ENCODE assay signal across 8 mouse cellular contexts in genomic region chr9:109038901-109039364, GRCm38 (mm10). TPM values are rescaled to one million over a fixed set of nuclear protein-coding genes. Genes with fewer than 3 reads are reported as not detected.
A peak's percentile ranks its signal among the peaks of the same experiment; 100 is the strongest.
DNase-seq lines count a peak whose midpoint lies in the region; ATAC-seq and TF ChIP-seq lines count a peak whose summit lies in the region.

No protein-coding gene starts in this region.

- TF ChIP-seq EP300 in liver, postnatal 0 days (IDR thresholded peaks at IDR 0.05; ENCODE audit: low read depth), result no peak

- peak; percentile 30; the same call in 1 of the 2 replicates for ATAC-seq in intestine, embryonic 14.5 days (replicated peaks; ENCODE audit: low FRiP score, low TSS enrichment, low read depth)
- ATAC-seq in liver, postnatal 0 days, result peak; percentile 75
- ATAC-seq in neural tube, embryonic 15.5 days (ENCODE audit: low FRiP score), result 0 out of 2 replicates have a peak, but pooled peaks have one; percentile 31

- peak overlapping the region; percentile 77 for H3K4me2 ChIP-seq in intestine, embryonic 14.5 days (ENCODE audit: low read length)
- peak overlapping the region; percentile 69 for H3K4me2 ChIP-seq in liver, postnatal 0 days (ENCODE audit: low read depth, low read length)
- H3K4me2 ChIP-seq in neural tube, embryonic 15.5 days, result peak overlapping the region; percentile 93

- DNase-seq in ovary, postnatal 36 days (ENCODE audit: low spot score), result peak; percentile 45
- no peak for DNase-seq in ovary, postnatal 10 days (ENCODE audit: low spot score)
- DNase-seq in cerebellum, postnatal 10 days, result peak; percentile 69 to 77
- DNase-seq in gastrocnemius, postnatal 36 days, result peak; percentile 61 to 62
- DNase-seq in intestine, embryonic 14.5 days (ENCODE audit: low spot score), result no peak
- peak; percentile 27 for DNase-seq in liver, postnatal 0 days
- DNase-seq in layer of hippocampus, postnatal 36 days, result no peak

- H3K27ac ChIP-seq in intestine, embryonic 14.5 days (ENCODE audit: low read depth), result peak overlapping the region; percentile 66
- H3K27ac ChIP-seq in liver, postnatal 0 days (ENCODE audit: low read depth), result peak overlapping the region; percentile 83
- peak overlapping the region; percentile 43; the same call in 1 of the 2 replicates for H3K27ac ChIP-seq in neural tube, embryonic 15.5 days (replicated peaks)

- peaks cover 21% of the 10 kb centered on the region for H3K4me1 ChIP-seq in intestine, embryonic 14.5 days (replicated peaks; ENCODE audit: control insufficient read depth, insufficient read depth, low read length)
- peaks cover 24% of the 10 kb centered on the region for H3K4me1 ChIP-seq in liver, postnatal 0 days (ENCODE audit: insufficient read depth)
- H3K4me1 ChIP-seq in neural tube, embryonic 15.5 days, result peaks cover 24% of the 10 kb centered on the region

- TF ChIP-seq CTCF in liver, postnatal 0 days (IDR thresholded peaks at IDR 0.05; ENCODE audit: low read depth), result no peak

- no peaks in the 10 kb centered on the region for H3K27me3 ChIP-seq in intestine, embryonic 14.5 days (replicated peaks; ENCODE audit: control insufficient read depth, insufficient read depth, low read length)
- H3K27me3 ChIP-seq in liver, postnatal 0 days (ENCODE audit: insufficient read depth, low read length), result no peaks in the 10 kb centered on the region
- H3K27me3 ChIP-seq in neural tube, embryonic 15.5 days (replicated peaks), result no peaks in the 10 kb centered on the region

- H3K9me3 ChIP-seq in intestine, embryonic 14.5 days (ENCODE audit: control insufficient read depth, low read length), result no peaks in the 10 kb centered on the region
- no peaks in the 10 kb centered on the region for H3K9me3 ChIP-seq in liver, postnatal 0 days (ENCODE audit: low read length)
- no peaks in the 10 kb centered on the region for H3K9me3 ChIP-seq in neural tube, embryonic 15.5 days (replicated peaks)

- intact Hi-C loops in gastrocnemius, postnatal 36 days (cut with DNase I), result no loop called here

- H3K36me3 ChIP-seq in intestine, embryonic 14.5 days (ENCODE audit: control insufficient read depth, insufficient read depth, low read length), result no peaks in the 10 kb centered on the region
- H3K36me3 ChIP-seq in liver, postnatal 0 days (replicated peaks; ENCODE audit: insufficient read depth, low read length), result no peaks in the 10 kb centered on the region
- H3K36me3 ChIP-seq in neural tube, embryonic 15.5 days, result no peaks in the 10 kb centered on the region

- 16% methylated on average over 8 of the region's 8 CpGs for WGBS in intestine, embryonic 14.5 days
- 18% methylated on average over 8 of the region's 8 CpGs for WGBS in liver, postnatal 0 days (ENCODE audit: insufficient replicate concordance)
- WGBS in neural tube, embryonic 15.5 days, result 19% methylated on average over 8 of the region's 8 CpGs

- H3K4me3 ChIP-seq in intestine, embryonic 14.5 days (ENCODE audit: low read depth, low read length), result peak overlapping the region; percentile 65
- peak overlapping the region; percentile 52 for H3K4me3 ChIP-seq in liver, postnatal 0 days (ENCODE audit: low read depth, low read length)
- H3K4me3 ChIP-seq in neural tube, embryonic 15.5 days (replicated peaks), result peak overlapping the region; percentile 59

- peak overlapping the region; percentile 62 for H3K9ac ChIP-seq in intestine, embryonic 14.5 days (ENCODE audit: low read length)
- peak overlapping the region; percentile 61 for H3K9ac ChIP-seq in liver, postnatal 0 days (replicated peaks)
- peak overlapping the region; percentile 61 for H3K9ac ChIP-seq in neural tube, embryonic 15.5 days (replicated peaks)

RNA-seq across cellular contexts. Expression of gene Shisa5, which starts 0.6 kb away (rescaled TPM):
- 10 to 100 TPM; 11.9 to 13.4 TPM for total RNA-seq in gastrocnemius, postnatal 36 days (2021)
- polyA plus RNA-seq in intestine, embryonic 14.5 days (2014; fragmentation: Nextera tagmentation; extraction: Ambion mirVana), result 80.8 and 85.8 TPM in 2 replicates
- polyA plus RNA-seq in liver, postnatal 0 days (2015; fragmentation: Nextera tagmentation; extraction: Ambion mirVana), result 34.1 and 35.0 TPM in 2 replicates
- 78.4 and 93.0 TPM in 2 replicates for polyA plus RNA-seq in neural tube, embryonic 15.5 days (2015; fragmentation: Nextera tagmentation; extraction: Ambion mirVana)
- 10 to 100 TPM; 40.4 to 48.9 TPM for total RNA-seq in layer of hippocampus, postnatal 36 days (2021)

RNA-seq across cellular contexts. Expression of gene Trex1, which starts 20.6 kb away (rescaled TPM):
- total RNA-seq in gastrocnemius, postnatal 36 days (2021), result 10 to 100 TPM; 11.6 to 11.8 TPM
- 12.8 and 13.8 TPM in 2 replicates for polyA plus RNA-seq in intestine, embryonic 14.5 days (2014; fragmentation: Nextera tagmentation; extraction: Ambion mirVana)
- polyA plus RNA-seq in liver, postnatal 0 days (2015; fragmentation: Nextera tagmentation; extraction: Ambion mirVana), result 13.3 and 14.3 TPM in 2 replicates
- 13.9 and 15.6 TPM in 2 replicates for polyA plus RNA-seq in neural tube, embryonic 15.5 days (2015; fragmentation: Nextera tagmentation; extraction: Ambion mirVana)
- total RNA-seq in layer of hippocampus, postnatal 36 days (2021), result 10 to 100 TPM; 15.6 to 17.2 TPM

RNA-seq across cellular contexts. Expression of gene Atrip, which starts 35.0 kb away (rescaled TPM):
- 1 to 10 TPM; 7.8 to 8.3 TPM for total RNA-seq in gastrocnemius, postnatal 36 days (2021)
- polyA plus RNA-seq in intestine, embryonic 14.5 days (2014; fragmentation: Nextera tagmentation; extraction: Ambion mirVana), result 27.7 and 28.2 TPM in 2 replicates
- 6.1 and 6.7 TPM in 2 replicates for polyA plus RNA-seq in liver, postnatal 0 days (2015; fragmentation: Nextera tagmentation; extraction: Ambion mirVana)
- 32.8 TPM in 2 replicates for polyA plus RNA-seq in neural tube, embryonic 15.5 days (2015; fragmentation: Nextera tagmentation; extraction: Ambion mirVana)
- total RNA-seq in layer of hippocampus, postnatal 36 days (2021), result 10 to 100 TPM; 28.1 to 31.0 TPM

RNA-seq across cellular contexts. Expression of gene Ccdc51, which starts 43.4 kb away (rescaled TPM):
- total RNA-seq in gastrocnemius, postnatal 36 days (2021), result 1 to 10 TPM; 5.9 to 6.6 TPM
- polyA plus RNA-seq in intestine, embryonic 14.5 days (2014; fragmentation: Nextera tagmentation; extraction: Ambion mirVana), result 12.9 and 14.5 TPM in 2 replicates
- polyA plus RNA-seq in liver, postnatal 0 days (2015; fragmentation: Nextera tagmentation; extraction: Ambion mirVana), result 8.9 and 9.1 TPM in 2 replicates
- 12.2 and 13.7 TPM in 2 replicates for polyA plus RNA-seq in neural tube, embryonic 15.5 days (2015; fragmentation: Nextera tagmentation; extraction: Ambion mirVana)
- 1 to 10 TPM; 8.5 to 9.1 TPM for total RNA-seq in layer of hippocampus, postnatal 36 days (2021)

RNA-seq across cellular contexts. Expression of gene Tma7, which starts 43.5 kb away (rescaled TPM):
- total RNA-seq in gastrocnemius, postnatal 36 days (2021), result 100 to 1,000 TPM; 245 to 268 TPM
- 682 and 702 TPM in 2 replicates for polyA plus RNA-seq in intestine, embryonic 14.5 days (2014; fragmentation: Nextera tagmentation; extraction: Ambion mirVana)
- 283 and 284 TPM in 2 replicates for polyA plus RNA-seq in liver, postnatal 0 days (2015; fragmentation: Nextera tagmentation; extraction: Ambion mirVana)
- polyA plus RNA-seq in neural tube, embryonic 15.5 days (2015; fragmentation: Nextera tagmentation; extraction: Ambion mirVana), result 678 and 752 TPM in 2 replicates
- 100 to 1,000 TPM; 303 to 338 TPM for total RNA-seq in layer of hippocampus, postnatal 36 days (2021)

Comparison
In these comparisons a context has a peak if more than half of its experiments do, and no peak if none do; other contexts are left out.
1. DNase-seq: peak in ovary, postnatal 36 days (single experiment), cerebellum, postnatal 10 days (2 of 2), gastrocnemius, postnatal 36 days (2 of 2) and liver, postnatal 0 days (single experiment); none in ovary, postnatal 10 days (single experiment), intestine, embryonic 14.5 days (single experiment) and layer of hippocampus, postnatal 36 days (0 of 2).
2. Peak in every context shown above with its lines, with median percentiles within 50 percentile points of each other: ATAC-seq, H3K27ac ChIP-seq, H3K4me2 ChIP-seq, H3K4me3 ChIP-seq and H3K9ac ChIP-seq.